Mouse (Mus musculus) intestine, embryonic 15.5 days (tissue): ENCODE results near the gene Spag6. TPM values are rescaled to one million over a fixed set of nuclear protein-coding genes. Genes with fewer than 3 reads are reported as not detected.

Experiments used
- ATAC-seq: fragments of 200-750 bp; cut with Nextera tagmentation; 2 replicates; pipeline ENCODE4 v1.8.0; 2017; ENCODE audit warnings: moderate TSS enrichment, moderate library complexity
- H3K27ac ChIP-seq: fragments of 300-500 bp; sonication (generic); 2 replicates; pipeline ENCODE4 v1.5.1; 2015; ENCODE audit warnings: mild to moderate bottlenecking, inconsistent platforms
- H3K27me3 ChIP-seq: fragments of 300-500 bp; sonication (generic); replicated peaks from 2 replicates; pipeline ENCODE4 v1.6.1; 2015; ENCODE audit warnings: inconsistent platforms
- H3K36me3 ChIP-seq: fragments of 300-500 bp; sonication (generic); 2 replicates; pipeline ENCODE4 v1.6.1; 2015; ENCODE audit warnings: inconsistent platforms
- H3K4me1 ChIP-seq: fragments of 300-500 bp; sonication (generic); replicated peaks from 2 replicates; pipeline ENCODE4 v1.6.1; 2015; ENCODE audit warnings: inconsistent platforms
- H3K4me2 ChIP-seq: fragments of 300-500 bp; sonication (generic); replicated peaks from 2 replicates; pipeline ENCODE4 v1.6.1; 2015; ENCODE audit warnings: mild to moderate bottlenecking, inconsistent platforms
- H3K4me3 ChIP-seq: fragments of 300-500 bp; sonication (generic); replicated peaks from 2 replicates; pipeline ENCODE4 v1.5.1; 2015; ENCODE audit warnings: inconsistent platforms
- H3K9ac ChIP-seq: fragments of 300-500 bp; sonication (generic); 2 replicates; pipeline ENCODE4 v1.6.1; 2015; ENCODE audit warnings: inconsistent platforms
- H3K9me3 ChIP-seq: fragments of 300-500 bp; sonication (generic); 2 replicates; pipeline ENCODE4 v1.6.1; 2016; ENCODE audit warnings: inconsistent platforms
- WGBS: fragments of 180-500 bp; shearing (Covaris S2); methylation state at CpG from one replicate; pipeline ENCODE4 v1.1.7; 2015; 5-methylcytosine and 5-hydroxymethylcytosine counted together
- polyA plus RNA-seq: library from polyadenylated mRNA; unstranded; fragments of >200 nt; fragmentation: Nextera tagmentation; extraction: Ambion mirVana; gene quantifications from 2 replicates; pipeline ENCODE4 v1.2.1, GENCODE M21; 2015

Spag6 gene
- polyA plus RNA-seq, 1 experiment from 2014 or later: 0.05 TPM

- no peaks in the 10 kb centered on the region for H3K4me1 ChIP-seq
- no peaks in the 10 kb centered on the region for H3K27me3 ChIP-seq
- H3K4me2 ChIP-seq: no peak overlapping the region
- H3K4me3 ChIP-seq: no peak overlapping the region
- no peaks in the 10 kb centered on the region for H3K9me3 ChIP-seq
- 81% methylated on average over 2 of the region's 2 CpGs for WGBS
- ATAC-seq: no peak
- H3K36me3 ChIP-seq: no peaks in the 10 kb centered on the region
- H3K27ac ChIP-seq: no peak overlapping the region
- H3K9ac ChIP-seq: no peak overlapping the region
Measured at GRCm38 (mm10) chr2:18764846-18765245, 71.0 kb downstream of the Spag6 start.

- 37% methylated on average over 12 of the region's 12 CpGs for WGBS
- Histone ChIP-seq H3K27me3 (no peaks in the 10 kb centered on the region), H3K36me3 (no peaks in the 10 kb centered on the region), H3K9me3 (no peaks in the 10 kb centered on the region), H3K27ac (peak overlapping the region; percentile 42; the same call in 1 of the 2 replicates), H3K4me2 (peak overlapping the region; percentile 70), H3K9ac (peak overlapping the region; percentile 33; the same call in 1 of the 2 replicates), H3K4me3 (peak overlapping the region; percentile 80), H3K4me1 (no peaks in the 10 kb centered on the region)
- peak; percentile 62 for ATAC-seq
Measured at GRCm38 (mm10) chr2:18765481-18766249, 71.8 kb downstream of the Spag6 start.

GRCm38 (mm10) chr2:18766441-18766820, 72.6 kb downstream of the Spag6 start:
- ATAC-seq: peak; percentile 51

GRCm38 (mm10) chr2:18766821-18767541, 73.1 kb downstream of the Spag6 start:
- Histone ChIP-seq H3K9me3 (no peaks in the 10 kb centered on the region), H3K4me3 (peak overlapping the region; percentile 80), H3K27me3 (no peaks in the 10 kb centered on the region), H3K4me2 (peak overlapping the region; percentile 70), H3K27ac (peak overlapping the region; percentile 99), H3K4me1 (no peaks in the 10 kb centered on the region), H3K9ac (peak overlapping the region; percentile 95), H3K36me3 (no peaks in the 10 kb centered on the region)
- ATAC-seq: peak; percentile 91
- WGBS: under 1% methylated on average over 56 of the region's 56 CpGs

More at GRCm38 (mm10) chr2:18766441-18766820, 72.6 kb downstream of the Spag6 start:
- H3K36me3 ChIP-seq: no peaks in the 10 kb centered on the region
- H3K4me1 ChIP-seq: no peaks in the 10 kb centered on the region
- no peaks in the 10 kb centered on the region for H3K9me3 ChIP-seq
- peak overlapping the region; percentile 70 for H3K4me2 ChIP-seq
- no peaks in the 10 kb centered on the region for H3K27me3 ChIP-seq
- WGBS: 29% methylated on average over 4 of the region's 4 CpGs
- H3K4me3 ChIP-seq: peak overlapping the region; percentile 80
- H3K9ac ChIP-seq: peak overlapping the region; percentile 95
- H3K27ac ChIP-seq: peak overlapping the region; percentile 99

- Histone ChIP-seq H3K4me2 (no peak overlapping the region), H3K4me1 (no peaks in the 10 kb centered on the region), H3K27me3 (no peaks in the 10 kb centered on the region), H3K9ac (no peak overlapping the region), H3K9me3 (no peaks in the 10 kb centered on the region), H3K36me3 (no peaks in the 10 kb centered on the region), H3K4me3 (no peak overlapping the region), H3K27ac (no peak overlapping the region)
- WGBS: 93% methylated on average over 2 of the region's 2 CpGs
- no peak for ATAC-seq
Measured at GRCm38 (mm10) chr2:18768414-18768813, 74.6 kb downstream of the Spag6 start.

GRCm38 (mm10) chr2:18772413-18772812, 78.6 kb downstream of the Spag6 start:
- WGBS: 62% methylated on average over 8 of the region's 8 CpGs
- no peak for ATAC-seq

GRCm38 (mm10) chr2:18774326-18774725, 80.5 kb downstream of the Spag6 start:
- no peak overlapping the region for H3K4me3 ChIP-seq
- H3K36me3 ChIP-seq: no peaks in the 10 kb centered on the region
- ATAC-seq: peak; percentile 85
- no peak overlapping the region for H3K27ac ChIP-seq
- WGBS: 58% methylated on average over 6 of the region's 6 CpGs
- no peak overlapping the region for H3K9ac ChIP-seq
- no peak overlapping the region for H3K4me2 ChIP-seq
- no peaks in the 10 kb centered on the region for H3K9me3 ChIP-seq
- no peaks in the 10 kb centered on the region for H3K4me1 ChIP-seq
- H3K27me3 ChIP-seq: no peaks in the 10 kb centered on the region

More at GRCm38 (mm10) chr2:18772413-18772812, 78.6 kb downstream of the Spag6 start:
- Histone ChIP-seq H3K4me2 (no peak overlapping the region), H3K27me3 (no peaks in the 10 kb centered on the region), H3K4me1 (no peaks in the 10 kb centered on the region), H3K36me3 (no peaks in the 10 kb centered on the region), H3K4me3 (no peak overlapping the region), H3K9me3 (no peaks in the 10 kb centered on the region), H3K27ac (no peak overlapping the region), H3K9ac (no peak overlapping the region)

- H3K27ac ChIP-seq: no peak overlapping the region
- no peak overlapping the region for H3K9ac ChIP-seq
- 21% methylated on average over 9 of the region's 9 CpGs for WGBS
- peak; percentile 76 for ATAC-seq
- peak overlapping the region; percentile 41 for H3K4me2 ChIP-seq
- H3K4me3 ChIP-seq: no peak overlapping the region
- no peaks in the 10 kb centered on the region for H3K36me3 ChIP-seq
- no peaks in the 10 kb centered on the region for H3K4me1 ChIP-seq
- H3K27me3 ChIP-seq: no peaks in the 10 kb centered on the region
- H3K9me3 ChIP-seq: no peaks in the 10 kb centered on the region
Measured at GRCm38 (mm10) chr2:18778220-18778619, 84.4 kb downstream of the Spag6 start.

- no peak overlapping the region for H3K4me2 ChIP-seq
- ATAC-seq: no peak
- H3K36me3 ChIP-seq: no peaks in the 10 kb centered on the region
- 71% methylated on average over 3 of the region's 3 CpGs for WGBS
- H3K4me3 ChIP-seq: no peak overlapping the region
- no peaks in the 10 kb centered on the region for H3K27me3 ChIP-seq
- H3K9me3 ChIP-seq: no peaks in the 10 kb centered on the region
- no peak overlapping the region for H3K27ac ChIP-seq
- H3K4me1 ChIP-seq: no peaks in the 10 kb centered on the region
- no peak overlapping the region for H3K9ac ChIP-seq
Measured at GRCm38 (mm10) chr2:18779830-18780229, 86.0 kb downstream of the Spag6 start.

GRCm38 (mm10) chr2:18781296-18781695, 87.5 kb downstream of the Spag6 start:
- Histone ChIP-seq H3K27ac (no peak overlapping the region), H3K27me3 (no peaks in the 10 kb centered on the region), H3K36me3 (no peaks in the 10 kb centered on the region), H3K9me3 (no peaks in the 10 kb centered on the region), H3K4me1 (no peaks in the 10 kb centered on the region), H3K4me3 (no peak overlapping the region), H3K4me2 (no peak overlapping the region), H3K9ac (no peak overlapping the region)
- ATAC-seq: no peak
- WGBS: 80% methylated on average over 7 of the region's 7 CpGs

GRCm38 (mm10) chr2:18794261-18794660, 100.4 kb downstream of the Spag6 start:
- Histone ChIP-seq H3K9me3 (no peaks in the 10 kb centered on the region), H3K9ac (no peak overlapping the region), H3K36me3 (no peaks in the 10 kb centered on the region), H3K4me3 (no peak overlapping the region), H3K27me3 (peaks cover 9% of the 10 kb centered on the region; the same call in 1 of the 2 replicates), H3K4me2 (no peak overlapping the region), H3K4me1 (no peaks in the 10 kb centered on the region), H3K27ac (no peak overlapping the region)
- no peak for ATAC-seq
- WGBS: 78% methylated on average over 4 of the region's 4 CpGs

GRCm38 (mm10) chr2:18797776-18798175, 103.9 kb downstream of the Spag6 start:
- no peak overlapping the region for H3K27ac ChIP-seq
- H3K4me2 ChIP-seq: no peak overlapping the region
- 82% methylated on average over 8 of the region's 8 CpGs for WGBS
- peaks cover 38% of the 10 kb centered on the region for H3K27me3 ChIP-seq
- no peak overlapping the region for H3K9ac ChIP-seq
- no peaks in the 10 kb centered on the region for H3K36me3 ChIP-seq
- no peak for ATAC-seq
- peaks cover 19% of the 10 kb centered on the region for H3K4me1 ChIP-seq
- no peak overlapping the region for H3K4me3 ChIP-seq
- H3K9me3 ChIP-seq: no peaks in the 10 kb centered on the region
